Mouse (Mus musculus): ENCODE data around the gene 2410015M20Rik. TPM values are rescaled to one million over a fixed set of nuclear protein-coding genes. Genes with fewer than 3 reads are reported as not detected.

2410015M20Rik gene
- total RNA-seq (2023): 100 to 1,000 TPM; 103 TPM

DNA sequence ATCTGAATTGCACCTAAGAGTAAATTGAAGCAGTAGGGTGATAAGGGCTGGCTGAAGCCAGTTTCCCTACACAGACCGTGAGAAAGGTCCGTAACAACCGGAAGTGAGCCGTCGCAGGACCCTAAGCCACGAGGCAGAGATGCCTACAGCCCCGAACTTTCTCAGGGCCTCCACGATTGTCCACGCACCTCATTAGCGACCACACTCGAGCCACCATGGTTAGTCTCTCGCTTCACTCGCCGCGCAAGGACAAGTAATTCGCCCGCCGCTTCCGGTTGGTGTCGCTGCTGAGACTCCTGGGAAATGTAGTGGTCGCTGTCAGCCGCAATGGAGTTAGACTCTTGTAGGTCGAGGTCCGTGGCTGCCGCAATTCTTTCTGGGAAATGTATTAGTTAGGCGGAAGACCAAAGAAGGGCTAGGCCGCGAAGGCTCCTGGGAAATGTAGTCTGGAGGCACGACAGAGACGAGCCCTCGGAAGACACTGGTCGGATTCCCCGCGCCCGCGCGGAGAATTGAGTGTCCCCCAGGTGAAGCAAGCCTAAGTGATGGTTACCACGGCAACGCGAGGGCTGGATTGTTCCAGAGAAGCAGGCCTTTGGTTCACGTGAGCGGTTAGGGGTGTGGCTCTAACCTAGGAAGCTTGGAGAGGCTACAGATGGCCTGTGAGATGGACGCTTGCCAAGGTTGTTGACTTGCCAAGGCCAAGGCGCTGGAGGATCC lies at the start of gene 2410015M20Rik:
2410015M20Rik (minus strand) TSS at position 320 of the 720 bp plus-strand sequence.

DNA sequence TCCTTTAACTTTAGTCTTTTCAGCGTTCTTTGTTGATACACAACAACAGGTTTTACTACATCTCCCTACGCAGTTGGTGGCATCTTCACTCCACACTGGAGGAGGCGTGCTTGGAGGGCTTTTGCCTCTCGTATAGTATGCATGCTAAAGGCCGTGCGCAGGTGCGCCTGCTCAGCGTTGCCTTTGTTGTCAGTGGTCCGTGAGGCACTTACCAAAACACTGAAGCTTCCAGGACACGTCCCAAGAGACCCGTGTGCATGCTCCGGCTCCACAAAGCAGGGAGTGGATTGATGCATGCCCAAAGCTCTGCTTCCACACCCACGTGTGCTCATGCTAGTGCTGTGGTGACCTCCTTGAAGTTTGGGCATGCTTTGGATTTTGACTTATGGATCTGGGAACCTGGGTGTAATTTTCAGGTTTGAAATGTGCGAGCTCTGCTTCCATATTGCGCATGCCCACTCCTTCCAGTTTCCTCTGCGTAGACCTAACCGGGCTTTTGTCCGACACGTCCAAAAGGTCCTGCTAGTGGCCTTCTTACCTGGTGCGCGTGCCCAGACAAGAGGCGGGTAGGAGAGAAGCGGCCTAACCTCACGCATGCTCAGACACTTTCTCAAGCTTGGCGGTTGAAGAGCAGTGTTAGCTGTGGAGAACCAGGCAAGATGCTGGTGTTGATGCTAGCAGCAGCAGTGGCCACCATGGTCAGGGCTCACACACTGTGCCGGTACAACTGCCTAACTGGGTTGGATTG lies 18.1 kb upstream of the 2410015M20Rik start, which contains the start of gene Catsperd:
Catsperd (plus strand) TSS at position 614 of the 748 bp plus-strand sequence.

DNA sequence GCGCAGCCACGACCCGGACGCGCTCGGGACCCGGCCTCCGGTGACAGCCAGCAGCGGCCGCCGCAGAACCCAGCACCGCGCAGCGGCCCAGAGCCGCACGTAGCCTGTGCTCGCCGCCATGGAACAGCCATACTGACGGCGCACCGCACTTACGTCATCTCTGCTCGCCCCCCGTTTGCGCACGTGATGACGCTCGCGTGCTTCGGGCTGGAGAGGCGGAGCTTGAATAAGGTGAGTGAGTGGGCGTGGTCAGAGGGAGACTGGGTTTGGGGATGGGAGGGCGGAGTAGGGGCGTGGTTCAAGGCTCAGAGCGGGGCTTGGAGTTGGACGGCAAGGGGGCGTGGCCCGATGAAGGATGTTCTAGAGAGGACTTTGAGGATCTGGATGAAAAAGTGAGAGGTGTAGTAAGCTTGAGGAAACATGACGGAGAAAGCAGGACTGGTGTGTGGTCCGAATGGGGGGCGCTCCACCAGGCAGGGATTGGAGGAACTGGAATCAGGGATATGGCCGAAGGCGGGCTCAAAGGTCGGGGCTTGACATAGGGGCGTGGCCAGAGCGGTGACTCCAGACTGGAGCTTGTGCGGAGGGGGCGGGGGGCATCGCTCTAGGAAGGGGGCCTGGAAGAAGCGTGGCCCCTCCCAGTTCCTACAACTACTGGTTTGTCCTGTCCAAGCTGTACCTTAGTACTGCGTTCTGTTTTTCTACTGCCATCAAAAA lies 17.3 kb upstream of the 2410015M20Rik start, which contains the start of gene Lonp1:
Lonp1 (minus strand) TSS at position 134 of the 717 bp plus-strand sequence.

DNA sequence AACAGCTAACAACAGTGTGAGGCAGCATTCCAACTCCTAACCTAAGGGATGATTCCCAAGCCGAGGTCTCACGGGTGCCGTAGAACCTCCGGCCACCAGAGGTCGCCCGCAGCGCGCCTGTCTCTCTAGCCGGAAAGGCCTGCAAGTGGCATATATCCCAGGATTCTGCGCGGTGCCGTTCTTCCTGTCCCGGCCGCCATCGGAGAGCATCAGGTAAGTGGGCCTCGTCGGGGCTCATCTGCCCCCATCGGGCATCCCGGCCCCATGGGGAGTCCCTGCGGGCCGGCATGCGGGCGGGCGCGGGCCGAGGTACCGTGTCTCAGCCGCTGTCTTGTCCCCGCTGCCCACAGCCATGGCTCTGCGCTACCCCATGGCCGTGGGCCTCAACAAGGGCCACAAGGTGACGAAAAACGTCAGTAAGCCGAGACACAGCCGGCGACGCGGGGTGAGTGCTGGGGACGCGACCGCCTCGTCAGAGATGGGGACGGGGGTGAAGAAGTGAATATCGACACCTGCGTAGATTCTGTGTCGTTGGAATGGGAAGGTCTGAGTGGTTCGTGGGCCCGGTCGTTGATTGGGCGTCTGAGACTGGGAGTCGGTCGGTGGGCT lies 3.8 kb upstream of the 2410015M20Rik start, which contains the start of gene Rpl36:
Rpl36 (plus strand) TSS at position 181 of the 609 bp plus-strand sequence.

DNA sequence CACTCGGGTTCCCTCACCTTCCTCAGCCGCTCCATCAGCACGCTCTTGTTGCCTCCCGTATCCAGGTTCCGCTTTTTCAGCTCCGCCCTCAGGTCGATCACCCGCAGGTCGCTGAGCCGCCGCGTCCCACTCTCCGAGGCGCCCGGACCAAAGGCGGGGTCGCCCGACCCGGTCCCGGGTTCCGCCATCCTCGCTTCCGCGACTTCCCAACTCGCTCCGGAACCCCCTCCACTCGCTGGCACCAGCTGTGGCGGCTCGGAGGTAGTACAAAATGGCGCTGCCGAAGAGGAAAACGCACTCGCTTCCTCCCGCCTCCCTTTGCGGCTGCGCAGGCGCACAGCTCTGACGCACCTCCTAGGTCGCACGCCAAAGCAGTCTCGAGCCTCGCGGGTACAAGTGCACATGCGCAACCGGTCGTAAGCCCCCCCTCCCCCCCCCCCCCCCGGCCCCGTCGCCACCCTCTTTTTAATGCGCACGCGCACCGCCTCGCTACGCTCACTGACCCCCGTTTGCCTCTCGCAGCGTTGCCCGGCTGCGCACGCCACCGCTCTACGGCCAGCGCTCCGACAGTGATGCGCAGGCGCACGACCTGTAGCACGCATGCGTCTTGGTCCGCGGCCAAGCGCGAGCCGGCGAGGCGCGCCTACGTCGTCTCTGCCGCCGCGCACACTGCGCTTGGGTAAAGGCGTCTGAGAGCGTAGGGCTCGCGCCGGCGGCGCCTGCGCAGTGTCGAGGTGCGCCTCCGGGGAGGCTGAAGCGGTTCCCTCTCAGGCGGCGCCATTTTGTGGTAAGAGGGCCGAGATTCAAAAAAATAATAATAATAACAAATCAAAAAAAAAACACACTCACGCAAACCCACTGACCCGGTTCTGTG lies 25.1 kb downstream of the 2410015M20Rik start, which contains the start of the genes Safb2 and Safb:
Safb2 (minus strand) TSS at position 329 of the 874 bp plus-strand sequence.
Safb (plus strand) TSS at position 569 of the 874 bp plus-strand sequence.

Other genes starting within 250 kb of the 2410015M20Rik start
- gene Ptprs, start 133.3 kb downstream of the 2410015M20Rik start, total RNA-seq (2023): 10 to 100 TPM; 18.2 to 22.8 TPM
- not detected for gene Znrf4, start 97.3 kb downstream of the 2410015M20Rik start, total RNA-seq (2023)
- gene Gm20219, start 55.4 kb downstream of the 2410015M20Rik start, total RNA-seq (2023): 10 to 100 TPM; 10.7 to 14.3 TPM
- gene Safb2, start 25.2 kb downstream of the 2410015M20Rik start, total RNA-seq (2023): 100 to 1,000 TPM; 385 to 449 TPM
- 100 to 1,000 TPM; 262 to 272 TPM for gene Safb, start 24.9 kb downstream of the 2410015M20Rik start, total RNA-seq (2023)
- gene Rpl36, start 3.6 kb upstream of the 2410015M20Rik start, total RNA-seq (2023): 1,000 to 10,000 TPM; 1,772 to 1,818 TPM
- gene Lonp1, start 17.1 kb upstream of the 2410015M20Rik start, total RNA-seq (2023): 10 to 100 TPM; 51.6 to 53.8 TPM
- gene Catsperd, start 18.4 kb upstream of the 2410015M20Rik start, total RNA-seq (2023): 1 to 10 TPM; 1.0 to 1.1 TPM
- gene Ranbp3, start 63.5 kb upstream of the 2410015M20Rik start, total RNA-seq (2023): 100 to 1,000 TPM; 106 to 112 TPM
- 10 to 100 TPM; 57.0 to 73.3 TPM for gene Ndufa11, start 108.0 kb upstream of the 2410015M20Rik start, total RNA-seq (2023)
- 10 to 100 TPM; 10.9 to 15.9 TPM for gene Vmac, start 108.3 kb upstream of the 2410015M20Rik start, total RNA-seq (2023)
- not detected for gene Nrtn, start 147.8 kb upstream of the 2410015M20Rik start, total RNA-seq (2023)
- 10 to 100 TPM; 57.0 to 57.2 TPM for gene Dus3l, start 155.0 kb upstream of the 2410015M20Rik start, total RNA-seq (2023)
- 1 to 10 TPM; 1.2 to 1.8 TPM for gene Prr22, start 160.5 kb upstream of the 2410015M20Rik start, total RNA-seq (2023)
- 10 to 100 TPM; 18.2 to 18.7 TPM for gene Rfx2, start 221.2 kb upstream of the 2410015M20Rik start, total RNA-seq (2023)